Mouse (Mus musculus) kidney, embryonic 16.5 days (tissue): ENCODE measurements at regions not wholly inside any gene's neighbourhood (a gene's known extent, or its start where the extent isn't known, plus 50 kb on each side); places are given as distances from the start of the nearest gene placed in this dataset.

Source experiments
- ATAC-seq: fragments of 200-750 bp; cut with Nextera tagmentation; 2 replicates; pipeline ENCODE4 v1.8.0; 2017; ENCODE audit warnings: moderate TSS enrichment; ENCODE audit not compliant: low FRiP score, low TSS enrichment
- H3K27ac ChIP-seq: fragments of 300-500 bp; sonication (generic); 2 replicates; pipeline ENCODE4 v1.5.1; 2014; ENCODE audit warnings: low read length
- H3K27me3 ChIP-seq: fragments of 300-500 bp; sonication (generic); 2 replicates; pipeline ENCODE4 v1.6.1; 2014; ENCODE audit warnings: low read length, control low read depth, mixed read lengths; ENCODE audit not compliant: insufficient read depth
- H3K36me3 ChIP-seq: fragments of 300-500 bp; sonication (generic); 2 replicates; pipeline ENCODE4 v1.6.1; 2014; ENCODE audit warnings: low read length, control low read depth, mixed read lengths; ENCODE audit not compliant: insufficient read depth
- H3K4me1 ChIP-seq: fragments of 300-500 bp; sonication (generic); 2 replicates; pipeline ENCODE4 v1.6.1; 2014; ENCODE audit warnings: low read length, control low read depth, mixed read lengths; ENCODE audit not compliant: insufficient read depth
- H3K4me2 ChIP-seq: fragments of 300-500 bp; sonication (generic); replicated peaks from 2 replicates; pipeline ENCODE4 v1.6.1; 2014; ENCODE audit warnings: low read depth, low read length
- H3K4me3 ChIP-seq: fragments of 300-500 bp; sonication (generic); 2 replicates; pipeline ENCODE4 v1.5.1; 2014; ENCODE audit warnings: mild to moderate bottlenecking, low read length
- H3K9ac ChIP-seq: fragments of 300-500 bp; sonication (generic); replicated peaks from 2 replicates; pipeline ENCODE4 v1.6.1; 2014; ENCODE audit warnings: low read length
- H3K9me3 ChIP-seq: fragments of 300-500 bp; sonication (generic); 2 replicates; pipeline ENCODE4 v1.6.1; 2016; ENCODE audit warnings: low read length, control low read depth
- WGBS: fragments of 180-500 bp; shearing (Covaris S2); extraction: QIAGEN DNeasy Blood & Tissue Kit; methylation state at CpG from one replicate; pipeline ENCODE4 v1.1.7; 2014; 5-methylcytosine and 5-hydroxymethylcytosine counted together

DNA sequence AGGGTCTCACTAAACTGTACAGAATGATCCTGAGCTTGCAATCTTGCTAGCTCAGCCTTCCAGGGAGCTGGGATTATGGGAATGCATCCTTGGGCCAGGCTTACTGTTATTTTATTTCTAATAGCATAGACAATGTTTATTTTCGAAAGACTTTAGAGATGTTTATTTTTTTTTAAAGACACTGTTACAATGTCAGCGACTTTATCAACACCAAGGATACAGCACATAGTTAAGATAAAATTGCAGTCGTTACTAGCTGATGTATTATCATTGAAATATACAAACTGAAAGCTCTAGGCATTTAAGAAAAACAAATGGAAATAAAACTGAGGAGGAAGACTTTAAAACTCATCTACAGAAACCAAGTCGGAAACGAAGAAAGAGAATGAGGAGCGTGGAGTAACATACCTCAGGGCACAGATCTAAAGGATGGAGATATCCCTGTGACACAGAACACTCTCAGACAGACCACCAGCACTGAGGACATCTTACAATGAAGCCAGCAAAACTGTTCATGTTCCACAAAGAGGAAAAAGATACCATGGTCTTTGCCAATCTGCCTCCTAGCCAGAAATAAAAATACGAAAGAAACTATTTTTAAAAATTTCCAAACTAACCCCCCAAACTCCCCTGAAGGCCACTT lies 201.5 kb upstream of the Ctbp2 start:
- no peaks in the 10 kb centered on the region for H3K36me3 ChIP-seq
- H3K4me3 ChIP-seq, result no peak overlapping the region
- H3K4me2 ChIP-seq, result no peak overlapping the region
- ATAC-seq, result no peak
- H3K27ac ChIP-seq, result no peak overlapping the region
- no peaks in the 10 kb centered on the region for H3K4me1 ChIP-seq
- peaks cover 3% of the 10 kb centered on the region; the same call in 1 of the 2 replicates for H3K9me3 ChIP-seq
- no peak overlapping the region for H3K9ac ChIP-seq
- WGBS, result 62% methylated on average over 7 of the region's 7 CpGs
- no peaks in the 10 kb centered on the region for H3K27me3 ChIP-seq

GRCm38 (mm10) chr7:133323955-133324354 lies 199.8 kb upstream of the Ctbp2 start:
- Histone ChIP-seq H3K27ac (no peak overlapping the region), H3K9me3 (peaks cover 6% of the 10 kb centered on the region), H3K4me1 (no peaks in the 10 kb centered on the region), H3K27me3 (no peaks in the 10 kb centered on the region), H3K9ac (no peak overlapping the region), H3K4me3 (no peak overlapping the region), H3K4me2 (no peak overlapping the region), H3K36me3 (no peaks in the 10 kb centered on the region)
- ATAC-seq, result no peak; the same call in 1 of the 2 replicates
- 81% methylated on average over 3 of the region's 3 CpGs for WGBS

GRCm38 (mm10) chr7:133317511-133317910 lies 193.4 kb upstream of the Ctbp2 start:
- ATAC-seq, result peak; percentile 57; the same call in 1 of the 2 replicates
- Histone ChIP-seq H3K9me3 (peaks cover 7% of the 10 kb centered on the region), H3K4me3 (no peak overlapping the region)

DNA sequence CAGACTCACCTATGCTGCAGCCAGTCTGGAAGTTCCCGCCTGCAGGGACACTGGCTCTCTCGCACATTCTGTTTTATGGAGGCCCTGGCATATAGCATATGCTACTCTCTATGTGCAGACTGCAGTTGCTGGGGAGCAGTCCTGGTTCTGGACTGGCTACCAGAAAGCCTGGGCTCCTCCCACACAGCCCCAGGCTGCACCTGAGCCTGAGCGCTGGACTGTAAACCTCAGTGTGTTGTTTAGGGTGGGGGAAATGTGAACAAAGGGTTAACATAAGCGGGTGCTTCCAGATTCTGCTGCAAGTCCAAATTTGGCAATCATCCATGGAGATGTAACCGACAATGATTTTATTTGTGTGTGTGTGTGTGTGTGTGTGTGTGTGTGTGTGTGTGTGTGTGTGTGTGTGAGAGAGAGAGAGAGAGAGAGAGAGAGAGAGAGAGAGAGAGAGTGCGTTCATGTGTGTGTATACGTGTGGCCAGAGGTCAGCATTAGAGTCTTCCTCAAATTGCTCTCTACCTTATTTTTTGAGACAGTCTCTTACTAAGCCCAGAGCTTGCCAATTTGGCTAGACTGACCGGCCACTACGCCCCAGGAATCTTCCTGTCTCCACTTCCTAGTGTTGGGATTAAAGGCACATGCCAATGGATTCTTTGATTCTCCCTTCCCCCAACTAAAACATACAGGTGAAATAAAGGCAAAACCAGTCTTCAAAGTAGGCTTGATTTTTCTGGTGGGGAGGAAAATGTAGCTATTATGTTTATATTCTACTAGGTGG lies 192.7 kb upstream of the Ctbp2 start:
- H3K9ac ChIP-seq, result no peak overlapping the region
- H3K9me3 ChIP-seq, result peaks cover 7% of the 10 kb centered on the region
- no peak overlapping the region for H3K4me2 ChIP-seq
- WGBS, result 33% methylated on average over 9 of the region's 9 CpGs
- no peaks in the 10 kb centered on the region for H3K27me3 ChIP-seq
- ATAC-seq, result peak; percentile 55
- H3K4me3 ChIP-seq, result no peak overlapping the region
- H3K4me1 ChIP-seq, result peaks cover 24% of the 10 kb centered on the region
- peak overlapping the region; percentile 53 for H3K27ac ChIP-seq
- H3K36me3 ChIP-seq, result no peaks in the 10 kb centered on the region

More at GRCm38 (mm10) chr7:133317511-133317910, 193.4 kb upstream of the Ctbp2 start:
- no peaks in the 10 kb centered on the region for H3K36me3 ChIP-seq
- no peak overlapping the region for H3K9ac ChIP-seq
- no peaks in the 10 kb centered on the region for H3K27me3 ChIP-seq
- no peak overlapping the region for H3K27ac ChIP-seq
- H3K4me2 ChIP-seq, result no peak overlapping the region
- peaks cover 24% of the 10 kb centered on the region for H3K4me1 ChIP-seq

GRCm38 (mm10) chr7:133315197-133316029 lies 191.3 kb upstream of the Ctbp2 start:
- Histone ChIP-seq H3K4me2 (no peak overlapping the region), H3K4me3 (no peak overlapping the region), H3K9me3 (peaks cover 7% of the 10 kb centered on the region), H3K27ac (no peak overlapping the region), H3K9ac (no peak overlapping the region; the same call in 1 of the 2 replicates), H3K36me3 (no peaks in the 10 kb centered on the region), H3K4me1 (peaks cover 27% of the 10 kb centered on the region), H3K27me3 (no peaks in the 10 kb centered on the region)
- 49% methylated on average over 10 of the region's 10 CpGs for WGBS
- ATAC-seq, result no peak

GRCm38 (mm10) chr7:133313115-133313514 lies 189.0 kb upstream of the Ctbp2 start:
- Histone ChIP-seq H3K4me1 (peaks cover 24% of the 10 kb centered on the region), H3K27me3 (no peaks in the 10 kb centered on the region), H3K4me3 (no peak overlapping the region), H3K36me3 (no peaks in the 10 kb centered on the region), H3K9me3 (peaks cover 4% of the 10 kb centered on the region; the same call in 1 of the 2 replicates), H3K27ac (no peak overlapping the region), H3K9ac (no peak overlapping the region), H3K4me2 (no peak overlapping the region)
- WGBS, result 53% methylated on average over 5 of the region's 5 CpGs
- ATAC-seq, result no peak

DNA sequence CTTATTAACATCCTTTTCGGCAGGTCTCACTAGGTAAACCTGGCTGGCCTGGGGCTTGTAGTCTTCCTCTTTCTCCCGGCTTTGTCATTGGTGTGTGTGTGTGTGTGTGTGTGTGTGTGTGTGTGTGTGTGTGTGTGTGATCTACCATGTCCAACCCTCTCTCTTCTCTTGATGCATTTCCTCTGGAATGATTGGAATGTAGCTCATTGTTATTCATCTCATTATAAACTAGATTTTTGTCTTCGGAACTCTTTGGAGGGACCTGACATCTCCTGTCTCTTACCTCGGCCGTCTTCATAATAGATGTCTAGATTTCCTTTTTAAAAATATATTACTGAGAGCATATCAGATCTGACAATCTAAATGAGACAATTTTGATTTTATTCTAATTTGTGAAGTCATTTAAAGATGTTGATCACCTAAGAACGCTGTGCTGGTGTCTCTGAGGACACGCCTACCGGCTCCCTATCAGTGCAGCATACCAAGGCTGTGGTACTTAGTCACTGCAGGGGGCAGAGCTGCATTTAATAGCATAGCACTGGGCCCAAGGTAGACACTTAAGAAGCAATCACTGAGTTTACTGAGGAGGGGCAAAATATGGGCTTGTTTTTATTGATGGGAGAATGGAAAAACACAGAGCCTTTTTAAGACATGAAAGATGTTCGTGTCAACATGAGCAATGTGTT lies 187.1 kb upstream of the Ctbp2 start:
- H3K4me2 ChIP-seq, result no peak overlapping the region
- no peaks in the 10 kb centered on the region for H3K27me3 ChIP-seq
- no peaks in the 10 kb centered on the region for H3K36me3 ChIP-seq
- H3K27ac ChIP-seq, result no peak overlapping the region
- no peak overlapping the region for H3K9ac ChIP-seq
- no peak for ATAC-seq
- H3K9me3 ChIP-seq, result peaks cover 4% of the 10 kb centered on the region; the same call in 1 of the 2 replicates
- peaks cover 14% of the 10 kb centered on the region for H3K4me1 ChIP-seq
- 57% methylated on average over 9 of the region's 9 CpGs for WGBS
- no peak overlapping the region for H3K4me3 ChIP-seq

- no peak for ATAC-seq
- H3K9ac ChIP-seq, result no peak overlapping the region
- WGBS, result 71% methylated on average over 5 of the region's 5 CpGs
- H3K27ac ChIP-seq, result no peak overlapping the region
- no peaks in the 10 kb centered on the region for H3K4me1 ChIP-seq
- no peaks in the 10 kb centered on the region for H3K36me3 ChIP-seq
- H3K4me3 ChIP-seq, result no peak overlapping the region
- no peak overlapping the region for H3K4me2 ChIP-seq
- no peaks in the 10 kb centered on the region for H3K27me3 ChIP-seq
- no peaks in the 10 kb centered on the region for H3K9me3 ChIP-seq
These were observed 180.3 kb upstream of the Ctbp2 start for GRCm38 (mm10) chr7:133304461-133304860.

GRCm38 (mm10) chr7:133290471-133290870 lies 166.3 kb upstream of the Ctbp2 start:
- H3K27me3 ChIP-seq, result no peaks in the 10 kb centered on the region
- no peak overlapping the region for H3K4me2 ChIP-seq
- no peak overlapping the region for H3K27ac ChIP-seq
- H3K4me3 ChIP-seq, result no peak overlapping the region
- H3K9me3 ChIP-seq, result no peaks in the 10 kb centered on the region
- WGBS, result 78% methylated on average over 3 of the region's 3 CpGs
- no peaks in the 10 kb centered on the region for H3K4me1 ChIP-seq
- H3K9ac ChIP-seq, result no peak overlapping the region
- ATAC-seq, result no peak
- H3K36me3 ChIP-seq, result no peaks in the 10 kb centered on the region
